Mouse (Mus musculus) testis, postnatal 14 days (tissue): ENCODE data around the gene 4930432M17Rik.

Source experiments
- DNase-seq: peaks from one replicate; pipeline ENCODE4 v3.0.0; 2021; ENCODE audit warnings: low spot score

4930432M17Rik gene

GRCm38 (mm10) chr3:121710894-121711531, 40.5 kb downstream of the 4930432M17Rik start:
- no peak for DNase-seq

GRCm38 (mm10) chr3:121712222-121712621, 41.7 kb downstream of the 4930432M17Rik start:
- no peak for DNase-seq

- DNase-seq, result no peak
Measured at GRCm38 (mm10) chr3:121713151-121713701, 42.7 kb downstream of the 4930432M17Rik start.

- DNase-seq, result no peak
Measured at GRCm38 (mm10) chr3:121713816-121714215, 43.3 kb downstream of the 4930432M17Rik start.

GRCm38 (mm10) chr3:121714461-121714860, 43.9 kb downstream of the 4930432M17Rik start:
- no peak for DNase-seq

GRCm38 (mm10) chr3:121715336-121715735, 44.8 kb downstream of the 4930432M17Rik start:
- no peak for DNase-seq

- no peak for DNase-seq
Measured at GRCm38 (mm10) chr3:121715741-121716459, 45.3 kb downstream of the 4930432M17Rik start.

- no peak for DNase-seq
Measured at GRCm38 (mm10) chr3:121716480-121716879, 45.9 kb downstream of the 4930432M17Rik start.

- DNase-seq, result no peak
Measured at GRCm38 (mm10) chr3:121718679-121719078, 48.1 kb downstream of the 4930432M17Rik start.

GRCm38 (mm10) chr3:121719701-121720100, 49.1 kb downstream of the 4930432M17Rik start:
- DNase-seq, result no peak

- no peak for DNase-seq
Measured at GRCm38 (mm10) chr3:121720801-121721690, 50.5 kb downstream of the 4930432M17Rik start.

- DNase-seq, result no peak
Measured at GRCm38 (mm10) chr3:121721691-121722070, 51.1 kb downstream of the 4930432M17Rik start.

- peak; percentile 68 for DNase-seq
Measured at GRCm38 (mm10) chr3:121722971-121723844, 52.6 kb downstream of the 4930432M17Rik start, which contains the start of gene F3. TSS of gene F3 (plus strand) at chr3:121723537.

- DNase-seq, result no peak
Measured at GRCm38 (mm10) chr3:121723968-121724524, 53.5 kb downstream of the 4930432M17Rik start.

- no peak for DNase-seq
Measured at GRCm38 (mm10) chr3:121724553-121724952, 54.0 kb downstream of the 4930432M17Rik start.

GRCm38 (mm10) chr3:121725651-121726050, 55.1 kb downstream of the 4930432M17Rik start:
- no peak for DNase-seq

- no peak for DNase-seq
Measured at GRCm38 (mm10) chr3:121729678-121730077, 59.1 kb downstream of the 4930432M17Rik start.
